Mouse (Mus musculus): Measurements from ENCODE around the gene Lysmd3. TPM values are rescaled to one million over a fixed set of nuclear protein-coding genes. Genes with fewer than 3 reads are reported as not detected.
"Not testable (repeated sequence)": the region's sequence is repeated elsewhere in the genome, so short reads cannot be mapped to it uniquely, and the experiment has no call there.

Gene Lysmd3
- total RNA-seq (2015; ENCODE audit: low replicate concordance) (28.1 and 59.9 TPM in 2 replicates), total RNA-seq (2017; ENCODE audit: low replicate concordance) (42.2 and 44.3 TPM in 2 replicates)

- peak; percentile 96 for ATAC-seq (replicated peaks; ENCODE audit: low FRiP score, poor library complexity, severe bottlenecking)
Measured at GRCm38 (mm10) chr13:81657351-81658052, at the start of gene Lysmd3. Lysmd3 (plus strand) TSS chr13:81657663.

- ATAC-seq (replicated peaks; ENCODE audit: low FRiP score, poor library complexity, severe bottlenecking), result no peak
Measured at GRCm38 (mm10) chr13:81610349-81610748, 47.1 kb upstream of the Lysmd3 start.

- ATAC-seq (replicated peaks; ENCODE audit: low FRiP score, poor library complexity, severe bottlenecking), result not testable (repeated sequence)
Measured at GRCm38 (mm10) chr13:81627861-81628260, 29.6 kb upstream of the Lysmd3 start.

GRCm38 (mm10) chr13:81628631-81629190 lies 28.8 kb upstream of the Lysmd3 start:
- ATAC-seq (replicated peaks; ENCODE audit: low FRiP score, poor library complexity, severe bottlenecking), result no peak

- ATAC-seq (replicated peaks; ENCODE audit: low FRiP score, poor library complexity, severe bottlenecking), result no peak
Measured at GRCm38 (mm10) chr13:81629395-81629794, 28.1 kb upstream of the Lysmd3 start.

- ATAC-seq (replicated peaks; ENCODE audit: low FRiP score, poor library complexity, severe bottlenecking), result no peak
Measured at GRCm38 (mm10) chr13:81630566-81630965, 26.9 kb upstream of the Lysmd3 start.

GRCm38 (mm10) chr13:81632720-81633415 lies 24.6 kb upstream of the Lysmd3 start, which contains the start of gene Adgrv1:
Adgrv1 (minus strand) TSS chr13:81633154.
- ATAC-seq (replicated peaks; ENCODE audit: low FRiP score, poor library complexity, severe bottlenecking), result peak; percentile 19; the same call in 1 of the 2 replicates

- no peak for ATAC-seq (replicated peaks; ENCODE audit: low FRiP score, poor library complexity, severe bottlenecking)
Measured at GRCm38 (mm10) chr13:81639624-81640023, 17.8 kb upstream of the Lysmd3 start.

GRCm38 (mm10) chr13:81640881-81641280 lies 16.6 kb upstream of the Lysmd3 start:
- no peak for ATAC-seq (replicated peaks; ENCODE audit: low FRiP score, poor library complexity, severe bottlenecking)

GRCm38 (mm10) chr13:81641289-81642045 lies 16.0 kb upstream of the Lysmd3 start:
- peak; percentile 60 for ATAC-seq (replicated peaks; ENCODE audit: low FRiP score, poor library complexity, severe bottlenecking)

- ATAC-seq (replicated peaks; ENCODE audit: low FRiP score, poor library complexity, severe bottlenecking), result peak; percentile 87
Measured at GRCm38 (mm10) chr13:81642491-81643149, 14.8 kb upstream of the Lysmd3 start.

GRCm38 (mm10) chr13:81644047-81644565 lies 13.4 kb upstream of the Lysmd3 start:
- no peak for ATAC-seq (replicated peaks; ENCODE audit: low FRiP score, poor library complexity, severe bottlenecking)

- ATAC-seq (replicated peaks; ENCODE audit: low FRiP score, poor library complexity, severe bottlenecking), result no peak
Measured at GRCm38 (mm10) chr13:81646348-81646747, 11.1 kb upstream of the Lysmd3 start.

GRCm38 (mm10) chr13:81650382-81650781 lies 7.1 kb upstream of the Lysmd3 start:
- ATAC-seq (replicated peaks; ENCODE audit: low FRiP score, poor library complexity, severe bottlenecking), result not testable (repeated sequence)

GRCm38 (mm10) chr13:81656091-81656850 lies 1.2 kb upstream of the Lysmd3 start:
- no peak for ATAC-seq (replicated peaks; ENCODE audit: low FRiP score, poor library complexity, severe bottlenecking)

GRCm38 (mm10) chr13:81657008-81657350 lies 484 bp upstream of the Lysmd3 start:
- no peak for ATAC-seq (replicated peaks; ENCODE audit: low FRiP score, poor library complexity, severe bottlenecking)

- peak; percentile 2; the same call in 1 of the 2 replicates for ATAC-seq (replicated peaks; ENCODE audit: low FRiP score, poor library complexity, severe bottlenecking)
Measured at GRCm38 (mm10) chr13:81658053-81658752, 740 bp downstream of the Lysmd3 start.
